Mouse (Mus musculus): ENCODE measurements around the gene Foxc2. TPM values are rescaled to one million over a fixed set of nuclear protein-coding genes. Genes with fewer than 3 reads are reported as not detected.
A peak's percentile ranks its signal among the peaks of the same experiment; 100 is the strongest.
"Not testable (repeated sequence)": the region's sequence is repeated elsewhere in the genome, so short reads cannot be mapped to it uniquely, and the experiment has no call there.

The Foxc2 gene
- total RNA-seq, 2 experiments from 2014 or later: 8.7 to 8.9 TPM

DNA sequence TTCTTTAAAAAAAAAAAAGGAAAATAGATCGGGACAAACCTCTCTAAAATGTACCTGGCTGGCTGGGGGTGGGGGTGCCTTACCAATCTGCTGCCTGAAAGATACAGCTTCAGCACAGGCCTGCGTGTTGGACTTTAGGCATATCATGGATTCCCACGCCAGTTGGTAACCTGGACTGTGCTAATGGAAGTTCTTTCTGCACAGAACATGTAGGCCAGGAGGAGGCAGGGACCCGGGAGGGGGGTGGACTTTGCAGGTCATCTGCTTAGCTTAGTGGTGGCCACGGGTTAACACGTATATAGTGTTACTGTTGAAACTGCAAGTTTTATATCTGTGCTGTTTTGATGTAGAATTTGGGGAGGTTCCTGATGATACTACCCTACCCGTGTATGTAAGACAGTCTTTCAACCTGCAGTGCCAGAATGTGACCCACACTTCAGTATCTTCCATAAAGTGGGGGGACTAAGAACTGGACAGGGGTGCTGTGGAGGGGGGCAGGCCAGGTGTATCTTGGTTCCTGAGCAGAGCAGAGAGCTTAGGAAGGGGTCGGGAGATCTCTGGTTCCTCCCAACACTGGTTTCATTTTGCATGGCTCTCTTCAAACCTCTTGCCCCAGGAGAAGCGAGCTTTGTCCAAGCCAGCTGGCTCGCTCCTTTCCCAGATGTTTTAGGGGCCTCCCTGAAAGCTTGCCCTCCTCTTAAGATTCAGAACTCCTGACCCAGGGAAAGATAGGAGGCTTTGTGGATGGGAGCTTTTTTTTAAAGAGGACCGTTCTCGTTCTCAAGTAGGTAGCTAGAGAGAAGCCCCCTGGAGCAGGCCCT lies 3.9 kb downstream of the Foxc2 start:
- DNase-seq: no peak

DNA sequence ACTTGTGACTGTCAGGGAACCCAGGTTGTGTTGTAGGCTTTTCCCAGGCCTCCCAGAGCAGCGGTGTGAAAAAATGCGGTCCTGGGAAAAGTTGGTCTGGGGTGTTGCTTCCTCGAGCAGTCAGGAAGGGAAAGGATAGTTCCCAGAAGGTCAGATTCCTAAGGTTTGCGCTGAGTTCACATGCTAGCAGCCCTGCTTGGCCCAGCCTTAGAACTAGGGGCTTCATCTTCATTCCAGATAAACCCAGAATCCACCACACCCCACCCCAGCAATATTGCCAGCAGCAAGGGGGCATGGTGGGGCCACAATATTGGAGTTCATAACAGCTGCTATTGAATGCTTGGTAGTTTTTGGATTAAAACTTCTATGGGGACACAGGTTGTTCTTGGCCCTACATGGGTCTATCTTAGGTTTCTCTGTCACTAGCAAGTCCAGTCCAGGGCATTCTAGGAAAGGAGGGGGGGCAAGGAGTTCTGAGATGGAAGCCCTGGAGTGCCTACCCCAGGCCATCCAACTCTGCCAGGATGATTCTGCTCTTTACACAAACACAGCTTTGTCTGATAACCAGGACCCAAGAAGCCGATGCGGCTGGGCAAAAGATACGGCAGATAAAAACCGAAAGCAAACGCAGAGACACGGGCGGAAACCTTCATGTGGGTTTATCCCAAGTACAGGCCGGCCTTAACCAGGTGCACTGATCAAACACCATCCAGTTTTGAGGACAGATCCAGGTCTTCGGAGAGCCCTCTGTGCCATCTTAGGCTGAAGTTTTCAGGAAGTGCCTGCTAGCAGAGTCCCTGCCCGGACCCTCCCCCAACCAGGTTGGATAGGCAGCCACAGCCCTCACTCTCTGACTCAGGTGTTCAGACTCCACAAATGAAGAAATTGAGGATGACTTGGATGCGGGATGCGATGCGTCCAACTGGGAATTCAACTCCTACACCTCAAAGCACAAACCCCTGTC lies 4.8 kb downstream of the Foxc2 start:
- no peak for DNase-seq

DNA sequence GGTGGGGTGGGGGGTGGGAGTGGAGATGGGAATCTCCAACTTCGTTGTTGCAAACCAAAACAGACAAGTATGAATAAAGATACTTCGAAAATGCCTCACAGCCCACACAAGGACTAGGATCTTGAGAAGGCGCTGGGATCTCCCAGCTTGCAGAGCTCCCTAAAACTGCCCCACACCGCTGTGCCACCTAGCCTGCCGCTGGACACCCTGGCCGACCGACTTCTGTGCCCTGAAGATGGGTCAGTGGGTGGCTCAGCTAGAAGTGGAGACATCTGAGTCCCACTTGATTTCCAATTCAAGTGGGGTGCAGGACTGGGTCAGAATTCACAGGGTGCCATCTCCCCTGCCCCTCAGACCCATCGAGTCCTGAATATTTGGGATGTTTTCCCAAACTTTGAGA lies 5.7 kb downstream of the Foxc2 start:
- no peak for DNase-seq

DNA sequence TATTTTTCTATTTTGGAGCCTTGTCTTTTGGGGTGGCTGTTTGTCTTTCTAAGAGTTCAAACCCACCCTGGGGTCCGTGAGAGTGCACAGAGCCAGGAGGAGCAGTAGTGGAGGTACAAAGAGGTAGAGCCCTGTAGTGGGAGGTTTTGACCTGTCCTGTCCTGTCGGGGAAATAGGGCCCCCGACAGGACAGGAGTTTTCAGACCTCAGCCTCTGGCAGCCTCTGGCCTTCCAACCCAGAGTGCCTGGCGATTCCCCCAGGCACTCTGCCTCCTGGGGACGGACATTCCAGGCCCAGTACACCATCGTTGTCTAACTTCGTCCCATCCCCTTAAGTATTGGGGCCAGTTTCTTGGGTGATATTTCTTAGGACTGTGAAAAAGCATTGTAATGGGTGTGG lies 6.4 kb downstream of the Foxc2 start:
- DNase-seq: no peak

DNA sequence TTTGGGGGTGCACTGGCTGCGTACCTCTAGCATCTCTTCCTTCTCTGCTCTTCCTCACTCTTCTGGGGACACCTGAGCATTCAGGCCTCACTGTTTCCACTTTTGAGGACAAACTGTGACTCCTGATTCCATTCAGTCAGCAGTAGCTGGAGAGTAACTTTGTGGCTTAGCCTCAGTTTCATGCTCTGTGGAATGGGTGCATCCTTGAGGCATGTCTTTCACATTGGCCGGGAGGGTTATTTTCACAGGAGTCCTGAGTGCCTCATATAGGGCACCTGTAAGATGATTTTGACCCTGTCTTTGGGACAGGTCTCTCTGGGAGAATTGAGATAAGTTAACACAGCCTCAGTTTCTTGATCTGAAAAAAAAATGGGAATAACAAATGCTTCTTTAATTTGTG lies 7.1 kb downstream of the Foxc2 start:
- DNase-seq: no peak

- peak; percentile 60 for DNase-seq
Measured at GRCm38 (mm10) chr8:121124547-121125239, 8.7 kb downstream of the Foxc2 start.

DNA sequence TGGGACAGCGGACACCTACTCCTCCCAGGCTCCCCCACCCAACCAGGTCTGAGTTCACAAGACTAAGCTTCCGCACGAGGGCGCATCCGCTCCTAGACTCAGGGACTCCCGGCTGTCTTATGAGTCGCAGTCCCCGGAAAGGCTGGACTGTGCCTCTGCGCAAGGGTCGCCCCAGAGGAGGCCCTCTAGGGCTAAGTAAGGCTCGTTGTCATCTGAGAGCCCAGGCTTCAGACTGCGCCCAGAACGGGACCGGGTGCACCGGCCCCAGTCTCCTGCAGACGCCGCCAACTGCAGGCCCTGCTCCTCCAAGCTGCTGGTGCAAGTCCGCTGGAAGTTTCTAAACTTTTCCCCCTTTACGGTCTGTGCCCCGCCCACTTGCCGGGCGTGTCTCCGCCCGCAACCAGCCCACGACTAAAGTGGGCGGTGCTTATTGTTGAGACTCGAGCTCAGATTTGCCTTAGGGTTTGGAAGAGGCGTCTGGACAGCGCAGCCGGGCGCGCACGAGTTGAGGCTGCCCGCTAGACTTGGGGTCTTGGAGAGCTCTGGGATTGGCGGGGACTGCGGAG lies 9.4 kb downstream of the Foxc2 start:
- DNase-seq: peak; percentile 83

- DNase-seq: no peak
Measured at GRCm38 (mm10) chr8:121126191-121126590, 10.2 kb downstream of the Foxc2 start.

DNA sequence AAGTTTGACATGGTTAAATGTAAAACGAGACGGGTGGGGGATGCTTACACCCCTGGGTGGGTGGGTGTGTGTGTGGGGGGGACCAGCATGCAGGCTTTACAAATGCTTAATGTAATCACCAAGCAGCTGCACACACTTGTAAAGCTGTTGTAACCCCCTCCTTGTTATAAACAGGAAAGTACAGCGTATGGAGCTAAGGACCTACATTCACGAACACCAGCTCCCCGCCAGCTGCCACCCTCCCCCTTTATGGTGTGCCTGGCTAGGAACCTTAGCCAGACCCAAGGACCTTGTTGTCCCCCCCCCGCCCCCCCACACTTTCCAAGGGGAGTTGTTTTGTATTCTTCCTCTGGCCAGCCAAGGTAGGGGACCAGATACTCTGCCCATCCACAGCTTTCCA lies 10.7 kb downstream of the Foxc2 start:
- DNase-seq: no peak

GRCm38 (mm10) chr8:121127291-121127701 lies 11.3 kb downstream of the Foxc2 start:
- DNase-seq: no peak

- DNase-seq: no peak
Measured at GRCm38 (mm10) chr8:121127756-121128375, 11.9 kb downstream of the Foxc2 start, which contains the start of gene Foxl1. TSS of gene Foxl1 (plus strand) at chr8:121127940.

- DNase-seq: peak; percentile 35
Measured at GRCm38 (mm10) chr8:121128531-121129264, 12.7 kb downstream of the Foxc2 start.

- DNase-seq: no peak
Measured at GRCm38 (mm10) chr8:121129265-121129940, 13.4 kb downstream of the Foxc2 start.

GRCm38 (mm10) chr8:121130522-121130921 lies 14.6 kb downstream of the Foxc2 start:
- DNase-seq: peak; percentile 62

- no peak for DNase-seq
Measured at GRCm38 (mm10) chr8:121132961-121133513, 17.1 kb downstream of the Foxc2 start.

DNA sequence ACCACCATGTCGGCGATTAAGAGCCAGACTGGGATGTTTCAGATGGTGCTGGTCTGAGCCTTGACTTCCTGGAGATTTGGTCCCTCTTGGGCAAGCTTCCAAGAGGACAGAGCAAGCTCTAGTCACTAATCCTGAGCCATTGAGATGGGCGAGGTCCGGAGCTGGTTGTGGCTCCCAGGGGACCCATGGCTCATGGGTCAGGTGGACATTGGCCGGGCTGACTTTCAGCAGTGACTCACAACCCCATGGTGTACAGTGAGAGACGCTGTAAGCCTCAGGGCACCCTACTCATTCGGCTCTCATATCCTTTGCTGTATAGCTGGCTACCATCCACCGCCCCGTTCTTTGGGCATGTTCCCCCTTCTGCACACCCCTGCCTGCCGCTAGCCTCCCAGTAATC lies 18.1 kb downstream of the Foxc2 start:
- no peak for DNase-seq

GRCm38 (mm10) chr8:121134512-121134911 lies 18.5 kb downstream of the Foxc2 start:
- DNase-seq: no peak

DNA sequence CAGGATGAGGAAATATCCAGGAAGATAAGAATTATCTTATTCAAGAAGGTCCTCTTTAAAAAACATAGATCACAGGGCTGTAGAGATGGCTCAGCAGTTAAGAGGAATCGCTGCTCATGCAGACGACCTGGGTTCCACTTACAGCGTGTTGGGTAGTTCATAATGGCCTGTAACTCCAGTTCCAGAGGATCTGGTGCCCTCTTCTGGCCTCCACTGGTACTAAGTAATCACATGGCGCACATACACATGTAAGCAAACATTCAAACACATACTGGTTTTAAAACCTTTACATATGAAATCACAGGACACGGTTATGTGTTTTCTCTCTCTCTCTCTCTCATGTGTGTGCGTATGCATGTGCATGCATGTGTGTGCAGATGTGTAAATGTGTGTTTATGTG lies 20.9 kb downstream of the Foxc2 start:
- no peak for DNase-seq

DNA sequence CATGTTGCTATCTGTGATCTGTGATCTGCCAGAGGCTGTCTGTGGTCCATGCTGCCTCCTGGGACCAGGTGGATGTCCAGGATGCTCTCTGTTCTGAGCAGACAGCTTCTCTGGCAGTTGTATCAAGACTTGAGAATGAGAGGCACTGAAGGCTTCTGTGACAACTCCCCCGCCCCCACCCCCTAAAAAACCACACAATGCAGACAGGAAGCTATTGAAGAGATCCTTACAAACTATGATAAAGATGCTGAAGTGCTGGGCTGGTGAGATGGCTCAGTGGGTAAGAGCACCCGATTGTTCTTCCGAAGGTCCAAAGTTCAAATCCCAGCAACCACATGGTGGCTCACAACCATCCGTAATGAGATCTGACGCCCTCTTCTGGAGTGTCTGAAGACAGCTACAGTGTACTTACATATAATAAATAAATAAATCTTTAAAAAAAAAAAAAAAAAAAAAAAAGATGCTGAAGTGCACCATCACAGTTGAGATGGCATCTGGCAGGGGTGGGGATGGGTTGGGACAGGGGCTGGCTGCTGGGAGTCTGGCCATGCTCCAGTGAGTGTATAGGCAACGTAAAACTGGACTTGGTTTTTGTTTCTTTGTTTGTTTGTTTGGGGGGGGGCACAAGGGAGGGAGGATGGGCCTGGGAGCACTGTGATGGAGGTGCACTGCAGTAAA lies 29.6 kb downstream of the Foxc2 start:
- DNase-seq: not testable (repeated sequence)

Data from heart, postnatal 4 days (tissue).